Mouse (Mus musculus): Measurements from ENCODE around the gene Nck2. TPM values are rescaled to one million over a fixed set of nuclear protein-coding genes. Genes with fewer than 3 reads are reported as not detected.

Gene Nck2
- total RNA-seq, 1 experiment, result 20.3 TPM

DNA sequence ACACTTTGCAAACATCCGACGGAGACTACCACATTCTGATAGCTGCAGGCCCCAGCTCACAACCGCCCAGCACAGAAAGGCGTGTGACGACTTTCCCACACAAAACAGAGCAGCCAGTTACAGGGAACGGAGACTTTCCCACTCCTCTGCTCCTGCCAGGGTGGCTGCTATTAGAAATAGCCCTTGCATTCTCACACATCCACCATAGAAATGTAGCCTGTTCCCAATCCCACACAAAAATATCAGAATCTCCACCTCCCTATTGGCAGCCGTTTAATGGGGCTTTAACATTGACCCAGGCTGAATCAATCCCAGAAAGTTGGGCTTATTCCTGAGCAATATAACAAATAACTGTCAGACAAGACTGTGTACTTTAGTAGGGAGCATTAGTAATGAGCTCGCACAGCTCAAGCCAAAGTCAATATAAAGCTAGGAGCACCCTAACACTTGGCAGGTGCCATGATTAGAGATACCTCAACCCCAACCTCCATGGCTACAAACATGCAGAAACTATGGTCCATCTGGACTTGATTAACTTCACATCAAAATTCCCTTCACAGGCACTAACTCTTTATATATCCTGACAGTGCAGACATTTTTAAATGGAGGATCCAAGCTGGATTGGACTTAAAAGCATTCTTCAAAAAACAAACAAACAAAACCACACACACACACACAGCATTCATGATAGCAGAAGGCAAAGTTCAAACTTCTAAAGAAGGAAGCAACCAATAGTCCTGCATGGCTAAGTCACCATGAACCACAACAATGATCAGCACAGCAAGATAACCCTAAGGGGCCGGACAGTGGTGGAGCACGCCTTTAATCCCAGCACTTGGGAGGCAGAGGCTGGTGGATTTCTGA, 45.4 kb upstream of the Nck2 start:
- in situ Hi-C loops (cut with MboI; ENCODE audit: low sequenced_read_pairs in 2 of 2, unreplicated experiment in 2 of 2), result no loop called here
- TF ChIP-seq ZNF384 (IDR thresholded peaks at IDR 0.05; ENCODE audit: low read depth, low read length), result no peak
- TF ChIP-seq ZC3H11A (IDR thresholded peaks at IDR 0.05; ENCODE audit: borderline replicate concordance, low read depth, low read length), result no peak
- TF ChIP-seq HCFC1 (IDR thresholded peaks at IDR 0.05; ENCODE audit: borderline replicate concordance, insufficient read depth, low read length), result no peak
- TF ChIP-seq CHD2 (IDR thresholded peaks at IDR 0.05; ENCODE audit: low read depth, low read length), result no peak
- TF ChIP-seq MAFK (IDR thresholded peaks at IDR 0.05; ENCODE audit: insufficient read depth, low read depth, low read length), result no peak
- no peak overlapping the region for H3K9ac ChIP-seq (ENCODE audit: insufficient read depth, low read depth, low read length, poor library complexity, severe bottlenecking)
- no peaks in the 10 kb centered on the region for H3K4me1 ChIP-seq (ENCODE audit: control insufficient read depth in 2 of 2, insufficient read depth in 2 of 2, low read length in 2 of 2, poor library complexity in 1 of 2)
- no peak overlapping the region for H3K27ac ChIP-seq (ENCODE audit: insufficient read depth, low read depth, low read length, poor library complexity, severe bottlenecking)
- no peak overlapping the region for H3K4me3 ChIP-seq (ENCODE audit: insufficient read depth in 1 of 2, low read depth in 1 of 2, low read length in 2 of 2, poor library complexity in 1 of 2, severe bottlenecking in 1 of 2)
- no peak for DNase-seq (ENCODE audit: low read depth, low spot score)
- H3K36me3 ChIP-seq (ENCODE audit: control insufficient read depth, insufficient read depth, low read length, poor library complexity, severe bottlenecking), result no peaks in the 10 kb centered on the region
- H3K9me3 ChIP-seq (ENCODE audit: control insufficient read depth, insufficient read depth, low read depth, low read length), result no peaks in the 10 kb centered on the region

DNA sequence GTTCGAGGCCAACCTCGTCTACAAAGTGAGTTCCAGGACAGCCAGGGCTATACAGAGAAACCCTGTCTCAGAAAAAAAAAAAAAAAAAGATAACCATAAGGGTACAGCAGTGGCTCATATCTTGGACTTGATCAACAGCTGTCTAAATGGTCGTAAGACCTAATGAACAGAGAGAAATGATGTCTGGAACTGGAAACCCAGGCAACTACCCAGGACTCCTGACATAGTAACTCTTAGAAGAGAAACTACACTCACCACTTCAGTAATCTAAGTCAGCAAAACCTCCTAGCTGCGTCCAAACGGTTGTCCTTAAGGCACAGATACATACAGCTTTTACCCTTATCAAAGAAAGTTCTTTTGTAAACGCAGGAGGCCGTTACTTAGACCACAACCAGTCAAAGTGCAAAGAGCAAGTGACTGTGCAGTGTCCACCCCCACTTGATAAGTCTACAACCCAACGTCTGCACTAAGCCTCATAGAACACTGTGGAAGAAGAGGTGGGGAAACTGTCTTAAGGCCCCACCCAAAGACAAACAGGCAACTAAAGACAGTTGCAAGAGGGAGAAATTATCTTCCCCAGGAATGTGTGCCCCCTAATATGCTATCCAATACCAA, 44.7 kb upstream of the Nck2 start:
- Histone ChIP-seq H3K9me3 (ENCODE audit: control insufficient read depth, insufficient read depth, low read depth, low read length) (no peaks in the 10 kb centered on the region), H3K4me1 (ENCODE audit: control insufficient read depth in 2 of 2, insufficient read depth in 2 of 2, low read length in 2 of 2, poor library complexity in 1 of 2) (no peaks in the 10 kb centered on the region), H3K9ac (ENCODE audit: insufficient read depth, low read depth, low read length, poor library complexity, severe bottlenecking) (no peak overlapping the region), H3K27ac (ENCODE audit: insufficient read depth, low read depth, low read length, poor library complexity, severe bottlenecking) (no peak overlapping the region), H3K36me3 (ENCODE audit: control insufficient read depth, insufficient read depth, low read length, poor library complexity, severe bottlenecking) (no peaks in the 10 kb centered on the region), H3K4me3 (ENCODE audit: insufficient read depth in 1 of 2, low read depth in 1 of 2, low read length in 2 of 2, poor library complexity in 1 of 2, severe bottlenecking in 1 of 2) (no peak overlapping the region)
- TF ChIP-seq HCFC1 (IDR thresholded peaks at IDR 0.05; ENCODE audit: borderline replicate concordance, insufficient read depth, low read length) (no peak), CHD2 (IDR thresholded peaks at IDR 0.05; ENCODE audit: low read depth, low read length) (no peak), MAFK (IDR thresholded peaks at IDR 0.05; ENCODE audit: insufficient read depth, low read depth, low read length) (no peak), ZNF384 (IDR thresholded peaks at IDR 0.05; ENCODE audit: low read depth, low read length) (no peak), ZC3H11A (IDR thresholded peaks at IDR 0.05; ENCODE audit: borderline replicate concordance, low read depth, low read length) (no peak)
- DNase-seq (ENCODE audit: low read depth, low spot score), result no peak
- in situ Hi-C loops (cut with MboI; ENCODE audit: low sequenced_read_pairs in 2 of 2, unreplicated experiment in 2 of 2), result no loop called here

DNA sequence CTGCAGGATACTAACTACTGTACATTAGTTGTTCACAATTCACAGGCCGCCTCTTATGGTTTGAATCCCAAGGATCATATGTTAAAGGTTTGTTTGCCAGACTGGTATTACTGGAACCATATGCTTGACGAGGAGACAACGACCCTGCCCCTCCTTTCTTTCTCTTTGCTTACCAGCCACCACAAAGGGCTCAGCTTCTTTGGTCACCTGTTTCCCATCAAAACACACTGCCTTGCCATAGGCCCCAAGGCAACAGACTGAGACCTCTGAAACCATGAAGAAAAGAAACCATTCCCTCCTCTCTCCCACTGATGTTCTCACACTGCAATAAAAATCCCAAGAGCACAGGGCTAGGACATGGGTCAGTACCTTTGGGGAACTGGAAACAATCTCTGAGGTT, 43.7 kb upstream of the Nck2 start:
- TF ChIP-seq CHD2 (IDR thresholded peaks at IDR 0.05; ENCODE audit: low read depth, low read length), result no peak
- no peak for TF ChIP-seq MAFK (IDR thresholded peaks at IDR 0.05; ENCODE audit: insufficient read depth, low read depth, low read length)
- TF ChIP-seq ZC3H11A (IDR thresholded peaks at IDR 0.05; ENCODE audit: borderline replicate concordance, low read depth, low read length), result no peak
- no peak for TF ChIP-seq HCFC1 (IDR thresholded peaks at IDR 0.05; ENCODE audit: borderline replicate concordance, insufficient read depth, low read length)
- no peak for TF ChIP-seq ZNF384 (IDR thresholded peaks at IDR 0.05; ENCODE audit: low read depth, low read length)
- Histone ChIP-seq H3K27ac (ENCODE audit: insufficient read depth, low read depth, low read length, poor library complexity, severe bottlenecking) (no peak overlapping the region), H3K4me1 (ENCODE audit: control insufficient read depth in 2 of 2, insufficient read depth in 2 of 2, low read length in 2 of 2, poor library complexity in 1 of 2) (no peaks in the 10 kb centered on the region), H3K36me3 (ENCODE audit: control insufficient read depth, insufficient read depth, low read length, poor library complexity, severe bottlenecking) (no peaks in the 10 kb centered on the region), H3K9me3 (ENCODE audit: control insufficient read depth, insufficient read depth, low read depth, low read length) (no peaks in the 10 kb centered on the region), H3K4me3 (ENCODE audit: insufficient read depth in 1 of 2, low read depth in 1 of 2, low read length in 2 of 2, poor library complexity in 1 of 2, severe bottlenecking in 1 of 2) (no peak overlapping the region), H3K9ac (ENCODE audit: insufficient read depth, low read depth, low read length, poor library complexity, severe bottlenecking) (no peak overlapping the region)
- DNase-seq (ENCODE audit: low read depth, low spot score), result no peak
- in situ Hi-C loops (cut with MboI; ENCODE audit: low sequenced_read_pairs in 2 of 2, unreplicated experiment in 2 of 2), result no loop called here

DNA sequence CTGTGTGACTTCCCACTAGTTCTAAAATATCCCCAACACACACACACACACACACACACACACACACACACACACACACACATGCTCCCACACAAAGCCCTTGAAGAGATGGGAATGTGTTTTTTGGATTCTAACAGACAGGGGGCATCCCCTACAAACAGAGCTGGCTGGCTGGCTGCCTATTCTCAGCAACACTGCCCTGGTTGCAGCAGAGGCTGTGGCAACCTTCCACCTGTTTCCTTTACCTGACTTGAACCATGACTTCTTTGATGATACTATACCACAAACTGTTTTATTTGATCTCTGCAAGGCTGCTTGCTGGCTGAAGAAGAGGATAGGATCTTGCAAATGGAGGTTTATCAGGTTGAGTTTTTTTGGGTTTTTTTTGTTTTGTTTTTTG, 41.0 kb upstream of the Nck2 start:
- no peak overlapping the region for H3K27ac ChIP-seq (ENCODE audit: insufficient read depth, low read depth, low read length, poor library complexity, severe bottlenecking)
- H3K4me1 ChIP-seq (ENCODE audit: control insufficient read depth in 2 of 2, insufficient read depth in 2 of 2, low read length in 2 of 2, poor library complexity in 1 of 2), result no peaks in the 10 kb centered on the region
- H3K4me3 ChIP-seq (ENCODE audit: insufficient read depth in 1 of 2, low read depth in 1 of 2, low read length in 2 of 2, poor library complexity in 1 of 2, severe bottlenecking in 1 of 2), result no peak overlapping the region
- in situ Hi-C loops (cut with MboI; ENCODE audit: low sequenced_read_pairs in 2 of 2, unreplicated experiment in 2 of 2), result no loop called here
- no peak for DNase-seq (ENCODE audit: low read depth, low spot score)
- H3K36me3 ChIP-seq (ENCODE audit: control insufficient read depth, insufficient read depth, low read length, poor library complexity, severe bottlenecking), result no peaks in the 10 kb centered on the region
- TF ChIP-seq ZC3H11A (IDR thresholded peaks at IDR 0.05; ENCODE audit: borderline replicate concordance, low read depth, low read length) (no peak), CHD2 (IDR thresholded peaks at IDR 0.05; ENCODE audit: low read depth, low read length) (no peak), ZNF384 (IDR thresholded peaks at IDR 0.05; ENCODE audit: low read depth, low read length) (no peak), HCFC1 (IDR thresholded peaks at IDR 0.05; ENCODE audit: borderline replicate concordance, insufficient read depth, low read length) (no peak), MAFK (IDR thresholded peaks at IDR 0.05; ENCODE audit: insufficient read depth, low read depth, low read length) (no peak)
- H3K9me3 ChIP-seq (ENCODE audit: control insufficient read depth, insufficient read depth, low read depth, low read length), result no peaks in the 10 kb centered on the region
- H3K9ac ChIP-seq (ENCODE audit: insufficient read depth, low read depth, low read length, poor library complexity, severe bottlenecking), result no peak overlapping the region
